Comparison of ENCODE assay signal across 11 mouse cellular contexts in the genomic region with DNA sequence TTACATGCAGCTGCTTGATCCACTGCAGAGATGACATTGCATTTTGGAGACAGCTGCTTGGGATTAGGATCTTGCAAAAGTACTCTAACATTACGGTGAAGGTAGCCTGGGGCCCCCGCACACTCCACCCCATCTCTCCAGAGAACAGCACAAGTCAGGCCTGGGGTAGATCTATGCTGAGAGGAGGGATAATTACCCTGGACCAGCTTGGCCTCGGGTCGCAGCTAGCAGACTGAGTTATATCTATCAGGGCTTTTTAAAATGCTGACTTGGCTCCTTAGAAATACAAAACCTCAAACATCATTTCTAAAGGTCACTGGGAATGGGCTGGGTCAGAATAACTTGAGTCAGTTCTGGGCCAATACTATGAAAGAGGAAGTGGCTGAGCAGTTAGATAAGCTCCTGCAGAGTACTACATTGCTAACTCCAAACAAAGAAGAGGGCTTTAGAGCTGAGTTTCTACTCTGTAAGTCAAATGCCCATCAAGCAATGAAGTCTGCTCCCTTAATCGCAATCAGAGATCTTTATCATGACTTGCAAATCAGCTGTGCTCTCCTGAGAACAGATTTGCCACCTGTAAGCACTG. TPM values are rescaled to one million over a fixed set of nuclear protein-coding genes. Genes with fewer than 3 reads are reported as not detected.
A peak's percentile ranks its signal among the peaks of the same experiment; 100 is the strongest.
DNase-seq lines count a peak whose midpoint lies in the region; ATAC-seq lines count a peak whose summit lies in the region.
"Had no signal": no experiment of that assay in that cellular context is flagged by ENCODE, and none has a peak within 500 bp of the region (broad histone marks: within the 10 kb centered on the region; RNA-seq: fewer than 3 reads in every experiment).

No protein-coding gene starts in this region.

- no peak overlapping the region for H3K4me2 ChIP-seq in kidney, embryonic 15.5 days
- H3K4me2 ChIP-seq in kidney, embryonic 16.5 days (replicated peaks; ENCODE audit: low read depth, low read length): no peak overlapping the region

- no peaks in the 10 kb centered on the region for H3K27me3 ChIP-seq in kidney, embryonic 15.5 days
- H3K27me3 ChIP-seq in kidney, embryonic 16.5 days (ENCODE audit: insufficient read depth, low read length): no peaks in the 10 kb centered on the region
- no peaks in the 10 kb centered on the region for H3K27me3 ChIP-seq in midbrain, embryonic 10.5 days (ENCODE audit: low read depth, poor library complexity, severe bottlenecking)

- WGBS in kidney, embryonic 15.5 days: 55% methylated on average over 5 of the region's 5 CpGs
- WGBS in kidney, embryonic 16.5 days: 53% methylated on average over 5 of the region's 5 CpGs
- 83% methylated on average over 5 of the region's 5 CpGs for WGBS in midbrain, embryonic 10.5 days

- ATAC-seq in kidney, embryonic 15.5 days (replicated peaks; ENCODE audit: low FRiP score): no peak
- ATAC-seq in kidney, embryonic 16.5 days (ENCODE audit: low FRiP score, low TSS enrichment): no peak
- ATAC-seq in inflammation-experienced regulatory T-cells, adult 6 months: peak; percentile 54
- ATAC-seq in monocyte, adult 5-6 weeks (replicated peaks; ENCODE audit: insufficient number of reproducible peaks, low FRiP score, low TSS enrichment, poor library complexity, severe bottlenecking): peak; percentile 67

- 0 out of 2 replicates have a peak overlapping the region, but pooled peaks have one; percentile 32 for H3K27ac ChIP-seq in kidney, embryonic 15.5 days
- no peak overlapping the region for H3K27ac ChIP-seq in kidney, embryonic 16.5 days (ENCODE audit: low read length)
- no peak overlapping the region for H3K27ac ChIP-seq in midbrain, embryonic 10.5 days (replicated peaks)
- H3K27ac ChIP-seq: left cerebral cortex, adult 2 months had no signal

- H3K4me1 ChIP-seq in kidney, embryonic 15.5 days: no peaks in the 10 kb centered on the region
- no peaks in the 10 kb centered on the region for H3K4me1 ChIP-seq in kidney, embryonic 16.5 days (ENCODE audit: insufficient read depth, low read length)
- peaks cover 5% of the 10 kb centered on the region; the same call in 1 of the 2 replicates for H3K4me1 ChIP-seq in midbrain, embryonic 10.5 days

- H3K9me3 ChIP-seq in kidney, embryonic 15.5 days (replicated peaks): no peaks in the 10 kb centered on the region
- no peaks in the 10 kb centered on the region for H3K9me3 ChIP-seq in kidney, embryonic 16.5 days (ENCODE audit: low read length)
- no peaks in the 10 kb centered on the region for H3K9me3 ChIP-seq in midbrain, embryonic 10.5 days (replicated peaks)

- H3K36me3 ChIP-seq in kidney, embryonic 15.5 days: peaks cover 37% of the 10 kb centered on the region
- peaks cover 20% of the 10 kb centered on the region for H3K36me3 ChIP-seq in kidney, embryonic 16.5 days (ENCODE audit: insufficient read depth, low read length)
- peaks cover 47% of the 10 kb centered on the region for H3K36me3 ChIP-seq in midbrain, embryonic 10.5 days

- peak; percentile 37 for DNase-seq in adipocyte (ENCODE audit: low spot score)
- DNase-seq in thymus, postnatal 10 days (ENCODE audit: low spot score in 2 of 2): no peak
- no peak for DNase-seq in MN1 (ENCODE audit: low spot score)
- DNase-seq in midbrain, embryonic 10.5 days (ENCODE audit: low spot score): no peak
- DNase-seq: right cerebral cortex, postnatal 4 days; thymus, postnatal 25 days had no signal

- no peak overlapping the region for H3K9ac ChIP-seq in kidney, embryonic 15.5 days
- no peak overlapping the region for H3K9ac ChIP-seq in kidney, embryonic 16.5 days (replicated peaks; ENCODE audit: low read length)

- H3K4me3 ChIP-seq in kidney, embryonic 15.5 days (replicated peaks): no peak overlapping the region
- H3K4me3 ChIP-seq in kidney, embryonic 16.5 days (ENCODE audit: low read length): no peak overlapping the region
- no peak overlapping the region for H3K4me3 ChIP-seq in midbrain, embryonic 10.5 days
- H3K4me3 ChIP-seq: left cerebral cortex, adult 2 months had no signal

RNA-seq across cellular contexts. Expression of gene Gorab, which starts 19.9 kb away (rescaled TPM):
- 23.2 TPM in 2 replicates for polyA plus RNA-seq in kidney, embryonic 15.5 days (2015; fragmentation: Nextera tagmentation; extraction: Ambion mirVana)
- 21.9 and 22.2 TPM in 2 replicates for polyA plus RNA-seq in kidney, embryonic 16.5 days (2015; fragmentation: Nextera tagmentation; extraction: Ambion mirVana)
- polyA plus RNA-seq in inflammation-experienced regulatory T-cells, adult 6 months (2017; shearing (Covaris generic)): 10 to 100 TPM; 11.6 to 13.2 (median 12.4) TPM
- total RNA-seq in monocyte, adult 5-6 weeks (2017): 19.5 to 29.3 TPM (median 24.9 TPM) in 3 replicates
- 23.8 and 26.0 TPM in 2 replicates for polyA plus RNA-seq in midbrain, embryonic 10.5 days (2016; fragmentation: Nextera tagmentation; extraction: Ambion mirVana)

Comparison
In these comparisons a context has a peak if more than half of its experiments do, and no peak if none do; other contexts are left out.
1. ATAC-seq: peak in inflammation-experienced regulatory T-cells, adult 6 months (single experiment) and monocyte, adult 5-6 weeks (single experiment); none in kidney, embryonic 15.5 days (single experiment) and kidney, embryonic 16.5 days (single experiment).